Mouse (Mus musculus) regulatory T cell (primary cell): ENCODE measurements around the gene Nlrp3.
"Not testable (repeated sequence)": the region's sequence is repeated elsewhere in the genome, so short reads cannot be mapped to it uniquely, and the experiment has no call there.

Experiments
- in situ Hi-C: fragments of 300-600 bp; cut with MboI, MseI; formaldehyde crosslinking; loops from one replicate; pipeline ENCODE4 v1.15.1; 2025; ENCODE audit warnings: high pct_unique_total_duplicates

Gene Nlrp3

DNA sequence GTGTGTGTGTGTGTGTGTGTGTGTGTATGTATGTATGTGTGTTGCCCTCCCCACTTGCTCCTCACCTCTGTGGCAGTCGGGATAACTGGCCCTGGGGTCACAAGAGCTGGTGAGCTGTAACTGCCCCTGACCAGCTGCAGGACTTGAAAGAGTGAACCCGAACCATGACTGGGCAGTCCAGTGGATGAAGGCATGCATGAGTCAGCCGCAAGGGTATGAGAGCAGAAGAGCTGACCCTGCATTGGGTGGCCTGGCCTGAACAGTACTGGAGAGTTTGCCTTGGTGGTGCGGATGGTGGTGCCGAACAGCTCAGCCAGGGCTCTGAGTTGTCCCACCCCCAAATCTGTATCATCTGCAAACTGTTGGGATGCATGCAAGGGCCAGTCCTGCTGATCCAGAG is 9.8 kb upstream of the Nlrp3 start:
- in situ Hi-C loops, result no loop called here

DNA sequence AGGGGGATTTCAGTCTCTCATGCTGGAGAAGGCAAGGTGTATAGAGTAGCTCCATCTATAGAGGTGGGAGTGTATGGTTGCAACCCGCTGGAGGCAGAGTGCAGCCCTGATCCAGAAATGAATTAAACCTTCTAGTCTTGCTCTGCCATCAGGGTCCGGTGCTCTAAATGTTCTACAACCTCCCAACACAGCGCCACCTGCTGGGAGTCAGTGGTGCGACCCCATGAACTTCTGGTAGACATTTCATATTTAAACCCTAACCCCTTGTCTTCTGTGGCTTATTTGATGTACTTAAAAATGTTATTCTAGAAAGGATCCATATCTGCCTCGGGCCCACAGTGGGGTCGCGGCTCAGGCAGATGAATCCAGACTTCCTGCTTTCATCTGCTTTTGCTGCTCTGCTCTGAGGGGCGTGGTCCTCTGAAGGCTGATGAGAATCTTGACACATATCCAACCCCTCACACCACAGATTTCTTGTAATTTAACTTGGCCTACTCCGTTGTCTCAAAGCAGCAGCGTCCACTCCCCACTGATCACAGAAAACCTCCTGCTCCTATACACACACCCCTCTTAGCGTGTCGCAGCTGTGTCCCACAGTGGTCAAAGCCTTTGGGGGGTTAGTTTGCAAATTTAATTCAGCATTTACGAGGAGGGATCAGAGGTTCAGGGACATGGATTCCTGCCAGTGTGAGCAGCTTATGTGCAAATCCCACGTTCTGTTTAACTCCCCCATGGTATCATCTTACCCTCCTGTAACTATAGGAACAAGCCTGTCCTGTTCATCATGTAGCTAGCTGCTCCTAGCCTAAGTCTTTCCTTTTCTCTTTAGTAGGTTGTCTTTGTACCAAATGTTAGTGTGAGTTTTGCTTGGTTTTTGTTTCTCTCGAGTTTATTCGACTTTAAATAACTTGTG is 3.9 kb upstream of the Nlrp3 start:
- in situ Hi-C loops, result no loop called here

DNA sequence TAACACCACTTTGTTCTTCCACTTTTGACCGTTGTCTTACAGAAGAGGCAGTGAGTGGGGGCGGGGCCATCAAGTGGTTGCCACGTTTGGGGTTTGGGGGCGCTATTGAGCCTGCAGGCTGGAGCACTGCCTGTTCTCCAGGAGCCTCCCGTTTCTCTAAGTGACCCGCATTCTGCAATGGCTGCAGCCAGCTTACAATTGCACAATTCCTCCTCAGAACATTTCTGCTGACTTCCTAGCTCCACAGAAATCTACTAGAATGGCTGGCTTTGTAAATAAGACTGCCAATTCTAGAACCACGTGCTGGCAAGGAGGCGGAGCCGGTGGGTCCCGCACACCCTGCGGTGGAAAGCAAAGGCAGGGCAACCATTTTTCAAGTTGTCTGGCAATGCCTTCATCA is 3.0 kb upstream of the Nlrp3 start:
- in situ Hi-C loops, result no loop called here

DNA sequence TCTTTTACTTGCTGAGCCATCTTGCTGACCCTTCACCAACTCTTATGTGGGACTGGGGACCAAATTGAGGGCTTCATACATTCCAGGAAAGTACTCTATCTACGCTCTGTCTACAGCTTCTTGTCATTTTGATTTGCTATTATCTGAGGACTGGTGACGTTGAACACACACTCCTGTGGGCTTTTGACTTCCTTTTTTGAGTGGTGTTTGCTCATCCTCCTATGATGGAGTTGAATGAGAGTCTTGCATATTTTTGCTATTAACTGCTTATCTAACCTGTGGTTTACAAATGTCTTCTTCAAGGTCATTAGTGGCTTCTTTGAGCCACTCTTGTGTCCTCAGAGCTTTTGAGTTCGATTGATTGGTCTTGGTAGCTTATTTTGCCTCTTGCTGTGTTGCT is 1.2 kb upstream of the Nlrp3 start:
- in situ Hi-C loops, result no loop called here

DNA sequence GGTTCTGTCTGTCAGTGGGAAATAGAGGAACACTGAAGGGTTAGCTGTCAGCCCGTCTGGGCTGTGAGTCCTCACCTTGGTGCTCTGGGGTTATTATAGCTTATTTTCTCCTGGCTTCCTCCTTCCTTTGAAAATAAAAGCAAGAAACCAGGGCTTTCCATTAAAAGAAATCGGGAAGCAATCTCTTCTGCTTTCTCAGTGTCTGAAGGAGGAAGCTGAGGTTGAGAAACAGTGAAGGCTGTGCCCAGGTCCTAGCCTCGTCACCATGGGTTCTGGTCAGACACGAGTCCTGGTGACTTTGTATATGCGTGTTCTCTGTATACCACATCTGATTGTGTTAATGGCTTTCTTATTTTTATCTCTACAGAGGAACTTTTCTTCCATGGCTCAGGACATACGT is 1.1 kb downstream of the Nlrp3 start:
- in situ Hi-C loops, result no loop called here

DNA sequence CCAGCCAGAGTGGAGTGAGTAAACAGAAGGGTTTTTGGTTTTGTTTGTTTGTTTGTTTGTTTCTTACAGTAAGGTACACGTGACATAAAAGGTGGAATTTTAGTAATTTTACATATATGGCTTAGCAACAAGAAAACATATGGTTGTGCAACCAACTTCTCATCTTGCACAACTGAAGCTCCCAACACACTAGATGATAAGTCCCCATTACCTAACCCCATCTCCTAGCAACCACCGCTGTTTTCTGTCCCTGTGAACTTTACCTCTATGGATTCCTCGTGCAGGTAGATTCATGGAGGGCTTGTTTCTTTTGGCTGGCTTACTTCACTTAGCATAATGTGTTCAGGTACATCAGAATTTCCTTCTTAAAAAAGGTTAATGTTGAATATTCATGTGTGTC is 2.0 kb downstream of the Nlrp3 start:
- in situ Hi-C loops, result no loop called here

DNA sequence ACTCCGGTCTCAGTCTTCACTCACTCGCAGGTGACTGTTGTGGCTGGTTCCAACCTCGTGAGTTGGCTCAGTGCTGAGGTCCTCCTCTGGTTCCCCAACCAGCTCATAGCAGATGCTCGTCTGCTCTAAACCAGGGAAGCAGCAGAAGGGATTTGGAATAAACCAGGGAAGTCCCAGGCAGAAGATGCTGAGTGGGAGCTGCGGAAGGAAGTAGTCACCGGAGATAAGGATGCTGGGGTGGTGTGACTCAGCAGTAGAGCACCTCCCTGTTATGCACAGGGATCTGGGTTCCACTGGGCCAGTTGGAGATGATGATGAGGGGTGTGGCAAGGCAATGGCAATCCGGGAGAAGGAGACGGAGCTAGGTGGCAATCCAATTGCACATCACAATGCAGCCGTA is 2.6 kb downstream of the Nlrp3 start:
- in situ Hi-C loops, result no loop called here

DNA sequence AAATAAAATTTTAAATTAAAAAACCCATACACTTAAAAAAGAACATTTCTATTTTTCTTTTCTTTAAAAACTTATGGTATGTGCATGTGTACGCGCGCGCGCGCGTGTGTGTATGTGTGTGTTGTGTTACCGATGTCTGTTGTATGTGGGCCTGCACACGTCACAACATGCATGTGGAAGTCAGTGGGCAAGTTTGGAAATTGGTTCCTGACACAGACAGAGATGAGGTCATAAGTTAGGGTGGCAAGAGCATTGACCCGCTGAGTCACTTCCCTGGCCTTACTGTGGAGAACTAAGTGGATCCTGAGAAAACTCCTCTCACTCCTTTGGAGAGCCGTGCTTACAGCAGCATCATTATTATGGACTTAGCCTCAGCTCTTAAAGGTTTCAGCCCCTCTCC is 12.8 kb downstream of the Nlrp3 start:
- in situ Hi-C loops, result no loop called here

DNA sequence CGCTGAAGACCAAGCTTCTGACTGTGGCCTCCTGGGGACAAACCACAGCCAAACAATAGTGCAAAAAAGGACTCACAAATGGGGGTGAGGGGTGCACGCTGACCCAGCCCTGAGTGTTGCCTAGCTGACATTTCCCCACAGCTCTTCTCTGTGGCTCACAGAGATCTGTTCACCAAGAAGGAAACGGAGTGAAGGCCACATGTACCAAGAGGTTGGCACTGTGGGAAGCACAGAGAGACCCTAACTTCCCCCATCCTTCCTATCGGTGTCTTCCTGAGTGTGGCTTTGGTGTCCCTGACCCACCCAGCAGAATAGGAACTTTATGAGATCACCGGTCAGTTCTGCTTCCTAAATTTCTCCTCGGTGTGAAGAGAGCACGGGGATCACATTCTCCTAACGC is 13.2 kb downstream of the Nlrp3 start:
- in situ Hi-C loops, result no loop called here

DNA sequence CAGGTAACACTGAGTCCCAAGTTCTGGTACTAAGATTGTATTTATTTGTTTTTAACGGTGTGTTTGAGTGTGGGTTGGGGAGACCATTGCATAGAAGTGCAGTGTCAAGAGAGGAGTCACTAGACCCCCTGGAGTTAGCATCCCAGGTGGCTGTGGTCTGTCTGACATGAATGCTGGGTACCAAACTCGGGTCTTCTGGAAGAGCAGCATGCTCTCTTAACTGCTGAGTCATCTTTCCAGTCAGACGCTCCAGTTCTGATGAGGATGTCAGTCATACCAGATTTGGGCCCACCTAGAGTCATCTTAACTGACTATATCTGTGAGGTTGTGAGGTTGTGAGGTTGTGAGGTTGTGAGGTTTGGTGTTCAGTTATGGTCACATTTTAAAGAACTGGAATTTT is 19.5 kb downstream of the Nlrp3 start:
- in situ Hi-C loops, result loop anchor here (10.0 kb wide), 1 partner anchor 1494 kb away; no protein-coding TSS in a partner anchor

DNA sequence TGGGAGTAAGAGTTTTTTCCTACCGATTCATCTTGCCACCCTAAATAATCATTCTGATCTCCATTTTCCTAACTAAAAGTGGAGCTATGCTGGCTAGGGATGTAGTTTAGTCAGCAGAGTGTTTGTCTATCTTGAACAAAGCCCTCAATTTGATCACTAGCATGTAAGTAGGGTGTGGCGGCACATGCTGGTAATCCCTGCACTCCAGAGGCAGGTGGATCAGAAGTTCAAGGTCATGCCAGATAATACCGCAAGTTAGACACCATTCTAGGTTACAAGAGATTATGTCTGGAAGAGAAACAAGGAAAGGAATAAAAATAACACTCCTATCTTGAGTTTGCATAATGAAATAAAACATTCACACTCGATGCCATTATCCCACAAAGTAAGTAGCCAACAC is 21.0 kb downstream of the Nlrp3 start:
- in situ Hi-C loops, result loop anchor here (10.0 kb wide), 1 partner anchor 1492 kb away; no protein-coding TSS in a partner anchor

DNA sequence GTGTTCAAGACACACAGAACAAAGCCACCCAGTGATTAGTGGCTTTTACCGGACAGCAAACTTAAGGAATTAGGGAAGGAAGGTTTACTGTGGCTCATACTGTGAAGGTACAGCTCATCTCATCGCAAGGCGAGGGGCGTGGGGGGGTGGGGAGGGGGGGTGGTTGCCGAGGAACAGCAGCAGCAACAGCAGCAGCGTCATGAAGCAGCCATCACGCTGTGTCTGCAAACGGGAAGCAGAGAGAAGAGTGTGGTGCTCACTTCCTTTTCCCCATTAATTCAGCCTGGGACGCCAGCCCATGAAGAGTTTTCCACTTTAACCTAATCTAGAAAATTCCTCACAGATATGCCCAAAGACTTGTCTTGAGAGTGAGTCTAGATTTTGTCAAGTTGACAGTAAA is 21.5 kb downstream of the Nlrp3 start:
- in situ Hi-C loops, result loop anchor here (10.0 kb wide), 1 partner anchor 1492 kb away; no protein-coding TSS in a partner anchor

DNA sequence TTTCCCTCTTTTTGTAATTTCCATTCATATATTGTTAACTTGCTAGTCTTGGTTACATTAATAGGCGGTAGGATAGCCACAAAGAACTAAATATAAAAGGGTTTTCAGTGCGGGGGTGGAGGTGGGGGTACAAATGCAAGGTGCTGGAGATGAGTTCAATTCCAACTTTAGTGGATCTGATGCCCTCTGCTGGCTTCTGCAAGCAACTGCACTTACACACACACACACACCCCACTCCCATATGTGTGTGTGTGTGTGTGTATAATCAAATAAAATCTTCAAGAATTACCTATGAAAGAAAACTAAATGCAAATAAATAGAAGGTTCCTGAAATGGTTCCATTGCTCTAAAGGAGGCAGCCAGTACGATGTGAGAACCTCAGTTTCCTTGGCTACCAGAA is 27.9 kb downstream of the Nlrp3 start:
- in situ Hi-C loops, result loop anchor here (10.0 kb wide), 1 partner anchor 1485 kb away; no protein-coding TSS in a partner anchor

DNA sequence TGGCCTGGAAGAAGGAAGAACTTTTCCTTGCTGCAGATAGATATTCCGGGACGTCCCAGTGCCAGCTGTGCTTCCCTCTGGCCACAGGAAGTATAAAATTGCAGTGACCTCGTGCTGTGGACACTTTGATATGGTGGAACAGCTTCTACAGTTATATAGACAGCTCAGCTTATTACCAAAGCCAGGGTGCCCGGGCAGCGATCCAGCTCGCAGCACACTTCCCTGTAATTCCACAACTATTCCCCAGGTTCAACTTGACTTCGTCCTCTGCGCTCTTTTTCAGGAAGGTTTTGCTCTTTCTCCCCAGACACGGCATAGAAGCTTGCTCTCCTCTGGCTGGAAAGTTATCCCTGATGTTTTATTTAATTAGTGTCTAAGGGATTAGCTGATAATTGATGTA is 34.4 kb downstream of the Nlrp3 start:
- in situ Hi-C loops, result no loop called here

DNA sequence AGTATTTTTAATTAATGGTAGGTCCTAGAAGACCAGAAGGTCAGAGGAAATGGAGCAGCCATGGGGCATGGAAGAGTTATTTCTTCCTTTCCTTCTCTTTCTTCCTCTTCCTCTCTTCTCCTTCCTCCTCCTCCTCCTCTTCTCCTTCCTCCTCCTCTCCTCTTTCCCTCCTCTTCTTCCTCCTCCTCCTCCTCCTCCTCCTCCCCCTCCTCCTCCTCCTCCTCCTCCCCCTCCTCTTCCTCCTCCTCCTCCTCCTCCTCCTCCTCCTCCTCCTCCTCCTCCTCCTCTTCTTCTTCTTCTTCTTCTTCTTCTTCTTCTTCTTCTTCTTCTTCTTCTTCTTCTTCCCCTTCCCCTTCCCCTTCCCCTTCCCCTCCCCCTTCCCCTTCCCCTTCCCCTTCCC is 34.8 kb downstream of the Nlrp3 start, which contains the start of gene Olfr222:
TSS of gene Olfr222 (minus strand) at position 101 of the 400 bp plus-strand sequence.
- in situ Hi-C loops, result not testable (repeated sequence)

DNA sequence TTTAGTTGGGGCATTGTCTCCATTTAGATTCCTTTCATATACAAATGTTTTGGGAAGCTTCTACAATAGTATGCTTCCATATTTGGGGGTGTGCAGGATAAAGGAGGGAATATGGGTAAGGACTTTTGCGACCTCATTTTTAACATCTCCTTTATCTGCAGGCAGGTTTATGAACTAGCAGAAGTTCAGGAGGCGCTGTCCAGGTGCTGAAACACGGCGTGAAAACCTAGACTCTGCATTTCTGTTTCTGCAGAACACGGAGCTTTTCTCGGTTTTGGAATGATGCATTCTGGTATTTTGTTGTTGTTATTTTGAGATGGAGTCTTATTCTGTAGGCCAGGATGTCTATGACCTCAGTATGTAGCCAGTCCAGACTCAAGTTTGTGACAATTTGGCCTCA is 43.2 kb downstream of the Nlrp3 start:
- in situ Hi-C loops, result no loop called here

DNA sequence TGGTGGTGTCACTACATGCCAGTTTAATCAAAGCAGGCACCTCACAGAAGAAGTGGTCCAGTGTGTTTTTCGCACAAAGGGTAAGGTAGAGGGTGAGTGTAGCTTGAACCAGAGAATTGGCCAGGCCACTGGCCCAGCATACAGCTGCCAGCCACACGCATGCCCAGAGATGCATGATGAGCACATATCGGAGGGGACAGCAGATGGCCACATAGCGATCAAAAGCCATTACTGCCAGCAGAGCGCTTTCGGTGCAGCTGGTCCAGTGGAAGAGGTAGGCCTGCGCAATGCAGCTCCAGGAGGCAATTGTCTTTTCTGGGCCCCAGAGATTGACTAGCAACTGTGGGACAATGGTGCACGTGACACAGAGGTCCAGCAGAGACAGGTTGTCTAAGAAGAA is 48.1 kb downstream of the Nlrp3 start:
- in situ Hi-C loops, result no loop called here

DNA sequence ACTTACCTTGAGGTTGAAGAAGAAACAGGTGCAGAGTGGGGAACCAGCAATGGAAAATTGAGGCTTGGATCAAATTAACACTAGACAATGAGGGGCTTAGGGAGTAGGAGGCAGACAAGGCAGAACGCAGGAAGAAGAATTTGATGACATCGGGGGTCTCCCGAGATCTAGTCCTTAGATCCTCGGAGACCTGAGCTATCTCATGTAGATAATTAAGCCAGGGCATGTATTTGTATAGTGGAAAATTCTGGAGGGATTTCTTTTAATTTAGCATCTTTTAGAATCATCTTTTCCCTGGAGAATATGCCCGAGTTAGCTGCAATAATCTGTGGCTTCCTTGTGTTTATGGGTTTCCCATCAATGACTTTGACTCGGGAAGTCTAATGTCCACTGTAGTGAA is 51.8 kb downstream of the Nlrp3 start, which contains the start of gene Olfr223:
TSS of gene Olfr223 (minus strand) at position 101 of the 400 bp plus-strand sequence.
- in situ Hi-C loops, result no loop called here

DNA sequence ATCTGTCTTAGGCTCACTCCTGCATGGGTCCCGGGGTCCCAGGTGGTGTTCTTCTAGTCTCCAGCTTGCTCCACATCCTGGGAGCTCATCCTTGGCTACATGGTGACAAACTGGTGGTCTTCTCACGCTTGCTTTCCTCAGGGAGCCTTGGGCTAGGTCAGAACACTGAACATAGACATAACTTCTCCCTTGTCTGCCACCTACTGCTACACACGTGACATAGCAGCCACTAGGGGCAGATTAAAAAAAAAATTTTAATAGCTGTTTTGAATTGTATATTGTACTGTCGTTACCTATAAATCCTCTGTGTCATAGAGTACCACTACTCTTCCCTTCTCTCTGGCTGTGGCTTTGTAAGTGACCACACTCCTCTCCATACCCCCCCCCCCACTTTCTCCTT is 54.7 kb downstream of the Nlrp3 start:
- in situ Hi-C loops, result no loop called here

DNA sequence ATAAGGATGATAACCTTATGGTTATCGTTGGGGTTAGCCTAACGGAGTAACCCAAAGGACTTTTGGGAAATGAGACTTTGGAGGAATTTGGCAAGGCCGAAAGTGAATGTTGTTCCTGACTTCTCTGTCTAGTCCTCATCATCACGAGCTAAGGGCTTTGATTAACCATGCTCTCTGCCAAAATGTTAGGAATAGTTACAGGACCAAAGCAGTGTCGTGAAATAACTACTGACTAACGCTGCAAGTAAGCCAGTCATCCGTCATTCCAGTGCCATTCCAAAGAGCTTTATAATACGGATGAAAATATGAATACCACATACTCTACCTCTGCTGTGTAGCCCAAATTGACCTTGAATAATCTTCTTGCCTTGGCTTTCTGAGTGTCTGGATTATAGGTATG is 55.6 kb downstream of the Nlrp3 start:
- in situ Hi-C loops, result no loop called here

DNA sequence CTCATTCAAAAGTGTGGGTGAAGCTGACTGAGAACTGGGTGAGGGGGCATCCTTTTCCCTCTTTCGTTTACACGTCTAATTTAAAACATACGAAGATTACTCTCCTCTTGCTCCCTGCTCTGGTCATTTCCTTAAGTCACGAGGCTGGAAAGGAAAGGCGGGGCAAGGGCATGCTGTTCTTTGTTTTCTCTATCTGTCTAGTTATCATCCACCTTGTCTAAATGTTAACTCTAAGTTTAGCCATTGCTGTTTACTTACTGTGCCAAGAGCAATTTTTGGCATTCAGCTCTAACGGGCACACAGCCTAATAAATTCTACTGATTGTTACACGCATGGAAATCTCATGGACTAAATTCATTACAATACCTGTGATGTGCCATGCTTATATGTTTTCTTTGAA is 57.8 kb downstream of the Nlrp3 start:
- in situ Hi-C loops, result no loop called here

DNA sequence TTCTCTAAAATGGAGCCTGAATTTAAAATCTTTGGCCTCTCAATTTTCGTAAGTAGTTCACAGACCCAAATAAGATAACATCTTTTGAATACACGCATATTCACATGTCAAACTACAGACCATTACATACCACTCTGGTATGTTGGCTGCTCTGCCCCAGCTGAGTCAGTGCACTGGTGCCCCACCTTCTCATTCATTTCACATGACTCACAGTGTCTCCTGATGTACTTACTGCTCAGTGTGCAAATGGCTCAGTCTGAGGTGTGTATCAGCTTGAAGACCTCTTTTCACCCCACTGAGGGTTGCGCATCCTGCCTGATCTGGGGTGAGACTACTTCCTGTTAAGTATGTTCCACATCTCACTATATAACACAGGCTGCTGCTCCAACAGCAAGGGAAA is 59.5 kb downstream of the Nlrp3 start:
- in situ Hi-C loops, result no loop called here

DNA sequence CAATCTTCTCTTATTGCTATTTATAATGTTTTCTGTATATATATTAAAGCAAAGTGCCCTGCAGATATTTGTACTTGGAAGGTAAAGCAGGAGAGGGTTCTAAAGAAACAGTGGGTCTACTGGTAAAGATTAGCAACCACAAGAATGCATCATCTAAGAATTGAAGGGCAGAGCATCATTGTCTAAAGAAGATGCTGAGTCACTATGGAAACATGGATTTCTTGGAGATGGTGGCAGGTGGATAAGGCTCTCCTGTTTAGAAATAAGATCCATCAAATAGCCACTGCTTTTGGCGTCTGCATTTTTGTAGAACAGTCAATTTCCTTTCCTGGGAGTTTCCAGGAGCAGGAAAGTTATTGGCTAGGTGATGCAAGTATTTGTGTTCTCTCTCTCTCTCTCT is 60.9 kb downstream of the Nlrp3 start:
- in situ Hi-C loops, result no loop called here
